Mouse (Mus musculus) MN1 (cell line): ENCODE results near the gene Cdc42.

Experiments used
- DNase-seq: peaks from one replicate; pipeline ENCODE4 v3.0.0-alpha.2; 2016; ENCODE audit warnings: low spot score

The Cdc42 gene

GRCm38 (mm10) chr4:137285876-137286661 is 71.5 kb downstream of the Cdc42 start:
- peak; percentile 75 for DNase-seq

- DNase-seq = no peak
Observed at GRCm38 (mm10) chr4:137283407-137283732, 74.2 kb downstream of the Cdc42 start.

- DNase-seq = peak; percentile 37
Observed at GRCm38 (mm10) chr4:137282584-137283406, 74.7 kb downstream of the Cdc42 start.

- no peak for DNase-seq
Observed at GRCm38 (mm10) chr4:137282122-137282521, 75.4 kb downstream of the Cdc42 start.

- DNase-seq = no peak
Observed at GRCm38 (mm10) chr4:137281273-137281672, 76.2 kb downstream of the Cdc42 start.

- no peak for DNase-seq
Observed at GRCm38 (mm10) chr4:137279346-137279745, 78.2 kb downstream of the Cdc42 start.

- peak; percentile 66 for DNase-seq
Observed at GRCm38 (mm10) chr4:137278144-137279040, 79.1 kb downstream of the Cdc42 start.

GRCm38 (mm10) chr4:137277600-137278143 is 79.8 kb downstream of the Cdc42 start:
- no peak for DNase-seq

GRCm38 (mm10) chr4:137277166-137277513 is 80.4 kb downstream of the Cdc42 start, which contains the start of gene Wnt4:
Wnt4 (plus strand) TSS chr4:137277489.
- no peak for DNase-seq

- DNase-seq = no peak
Observed at GRCm38 (mm10) chr4:137276443-137277165, 80.9 kb downstream of the Cdc42 start.

- DNase-seq = no peak
Observed at GRCm38 (mm10) chr4:137274304-137274703, 83.2 kb downstream of the Cdc42 start.

GRCm38 (mm10) chr4:137271856-137272255 is 85.7 kb downstream of the Cdc42 start:
- DNase-seq = no peak
